Mouse (Mus musculus): ENCODE data around the gene 2410131K14Rik.

GRCm38 (mm10) chr5:118256981-118257380 lies 12.0 kb downstream of the 2410131K14Rik start:
- TF ChIP-seq CTCF (IDR thresholded peaks at IDR 0.05; ENCODE audit: borderline replicate concordance, control insufficient read depth, extremely low read depth, insufficient read depth, low read length, poor library complexity) = no peak
- TF ChIP-seq POLR2A (IDR thresholded peaks at IDR 0.05; ENCODE audit: control insufficient read depth, extremely low read depth, insufficient read depth, low read length, poor library complexity) = no peak

Measured in thymus, adult 2 months (tissue).